ENCODE assay signal across 8 mouse cellular contexts in genomic region chr11:105178516-105178915, GRCm38 (mm10). TPM values are rescaled to one million over a fixed set of nuclear protein-coding genes. Genes with fewer than 3 reads are reported as not detected.
A peak's percentile ranks its signal among the peaks of the same experiment; 100 is the strongest.
DNase-seq lines count a peak whose midpoint lies in the region; ATAC-seq and TF ChIP-seq lines count a peak whose summit lies in the region.

Tlk2 (plus strand) TSS chr11:105178807.

- in situ Hi-C loops in CH12.LX (cut with MboI; ENCODE audit: low pct_ligation_motif_present, low pct_unique_long_range_greater_than_20kb, low sequenced_read_pairs) (no loop called here), Patski (cut with MboI; ENCODE audit: low pct_unique_long_range_greater_than_20kb) (no loop called here)

- H3K79me2 ChIP-seq in CH12.LX (replicated peaks; ENCODE audit: control insufficient read depth, extremely low read depth, insufficient read depth, poor library complexity, severe bottlenecking), result peaks cover 24% of the 10 kb centered on the region

- POLR2A ChIA-PET in Patski (lab: Charles Lee), result interaction anchor here (0.6 kb wide), 1 partner anchor 142 kb away, joined by 3 read pairs; no protein-coding TSS in a partner anchor

- ATAC-seq in Patski, result no peak
- ATAC-seq in forebrain, embryonic 14.5 days, result no peak
- ATAC-seq in hematopoietic stem cell, adult 5-6 weeks (replicated peaks in 1 of 2; ENCODE audit: insufficient read depth in 1 of 2, low FRiP score in 2 of 2, low TSS enrichment in 1 of 2, low read depth in 1 of 2, poor library complexity in 2 of 2, severe bottlenecking in 2 of 2), result no peak
- no peak for ATAC-seq in limb, embryonic 11.5 days (ENCODE audit: insufficient number of reproducible peaks, low FRiP score, low TSS enrichment, low read depth)
- no peak for ATAC-seq in neural tube, embryonic 15.5 days (ENCODE audit: low FRiP score)

- H3K27me3 ChIP-seq in CH12.LX (replicated peaks) (no peaks in the 10 kb centered on the region), Patski (no peaks in the 10 kb centered on the region)
- no peaks in the 10 kb centered on the region for H3K27me3 ChIP-seq in forebrain, embryonic 14.5 days (replicated peaks; ENCODE audit: control insufficient read depth, insufficient read depth, low read length)
- H3K27me3 ChIP-seq in limb, embryonic 11.5 days (ENCODE audit: control insufficient read depth, insufficient read depth, low read length), result no peaks in the 10 kb centered on the region
- no peaks in the 10 kb centered on the region for H3K27me3 ChIP-seq in neural tube, embryonic 15.5 days (replicated peaks)

- no peak within 1 kb of the TSS for H3K4me3 ChIP-seq in CH12.LX (replicated peaks in 1 of 3; ENCODE audit: low read depth in 2 of 3, low read length in 2 of 3, poor library complexity in 1 of 3)
- 0 out of 2 replicates have a peak within 1 kb of the TSS, but pooled peaks have one; percentile 94 for H3K4me3 ChIP-seq in forebrain, embryonic 14.5 days (ENCODE audit: low read depth, low read length)
- no peak within 1 kb of the TSS for H3K4me3 ChIP-seq in limb, embryonic 11.5 days (ENCODE audit: low read depth, low read length)
- peak within 1 kb of the TSS; percentile 91 for H3K4me3 ChIP-seq in neural tube, embryonic 15.5 days (replicated peaks)

- no peak for DNase-seq in CH12.LX (ENCODE audit: extremely low read depth)
- DNase-seq in Patski (ENCODE audit: low read depth, low spot score), result no peak
- DNase-seq in forebrain, embryonic 14.5 days (ENCODE audit: low spot score), result no peak
- no peak for DNase-seq in limb, embryonic 11.5 days (ENCODE audit: low spot score)
- DNase-seq in right cerebral cortex, adult 18-20 months, result no peak
- DNase-seq in lung, adult 18-20 months, result no peak

- dilution Hi-C loops in CH12.LX (cut with MboI; ENCODE audit: extremely low pct_ligation_motif_present, extremely low pct_unique_long_range_greater_than_20kb, low sequenced_read_pairs), result no loop called here

- 53% methylated on average over 2 of the region's 2 CpGs for WGBS in forebrain, embryonic 14.5 days
- 49% methylated on average over 2 of the region's 2 CpGs for WGBS in limb, embryonic 11.5 days
- 49% methylated on average over 2 of the region's 2 CpGs for WGBS in neural tube, embryonic 15.5 days

- H3K4me2 ChIP-seq in CH12.LX (ENCODE audit: insufficient read depth, low read depth, poor library complexity, severe bottlenecking), result peak within 1 kb of the TSS; percentile 65; the same call in 1 of the 2 replicates
- peak within 1 kb of the TSS; percentile 81 for H3K4me2 ChIP-seq in forebrain, embryonic 14.5 days (ENCODE audit: low read length)
- H3K4me2 ChIP-seq in limb, embryonic 11.5 days (ENCODE audit: low read depth, severe bottlenecking), result no peak within 1 kb of the TSS; the same call in 1 of the 2 replicates
- H3K4me2 ChIP-seq in neural tube, embryonic 15.5 days, result peak within 1 kb of the TSS; percentile 83

- no peaks in the 10 kb centered on the region for H3K9me3 ChIP-seq in CH12.LX (replicated peaks; ENCODE audit: low read length)
- H3K9me3 ChIP-seq in forebrain, embryonic 14.5 days (replicated peaks; ENCODE audit: control insufficient read depth, low read length), result no peaks in the 10 kb centered on the region
- H3K9me3 ChIP-seq in limb, embryonic 11.5 days (ENCODE audit: control insufficient read depth, low read length), result no peaks in the 10 kb centered on the region
- H3K9me3 ChIP-seq in neural tube, embryonic 15.5 days (replicated peaks), result no peaks in the 10 kb centered on the region

- no peak for TF ChIP-seq CTCF in CH12.LX (conservative IDR thresholded peaks at IDR 0.05 in 1 of 2, IDR thresholded peaks at IDR 0.05 in 1 of 2; ENCODE audit: low read depth in 2 of 2, low read length in 2 of 2)
- no peak for TF ChIP-seq CTCF in Patski (IDR thresholded peaks at IDR 0.05)

- no peak within 1 kb of the TSS for H3K27ac ChIP-seq in CH12.LX (ENCODE audit: insufficient read depth, low read depth)
- H3K27ac ChIP-seq in forebrain, embryonic 14.5 days (ENCODE audit: low read depth, low read length), result no peak within 1 kb of the TSS
- H3K27ac ChIP-seq in limb, embryonic 11.5 days (replicated peaks; ENCODE audit: low read depth, low read length), result no peak within 1 kb of the TSS
- peak within 1 kb of the TSS; percentile 13; the same call in 1 of the 2 replicates for H3K27ac ChIP-seq in neural tube, embryonic 15.5 days (replicated peaks)

- H3K36me3 ChIP-seq in CH12.LX (replicated peaks in 1 of 2; ENCODE audit: control insufficient read depth in 1 of 2, insufficient read depth in 1 of 2, low read length in 1 of 2), result peaks cover 0 to 9% of the 10 kb centered on the region in 2 experiments
- H3K36me3 ChIP-seq in forebrain, embryonic 14.5 days (ENCODE audit: control insufficient read depth, insufficient read depth, low read length), result no peaks in the 10 kb centered on the region
- H3K36me3 ChIP-seq in limb, embryonic 11.5 days (ENCODE audit: control insufficient read depth, insufficient read depth, low read length), result no peaks in the 10 kb centered on the region
- 0 out of 2 replicates have a peak, but pooled peaks cover 2% of the 10 kb centered on the region for H3K36me3 ChIP-seq in neural tube, embryonic 15.5 days

- TF ChIP-seq EP300 in CH12.LX (IDR thresholded peaks at IDR 0.05; ENCODE audit: low read length), result no peak

- H3K9ac ChIP-seq in CH12.LX (ENCODE audit: insufficient read depth, low read depth), result no peak within 1 kb of the TSS
- no peak within 1 kb of the TSS for H3K9ac ChIP-seq in forebrain, embryonic 14.5 days (ENCODE audit: low read length)
- no peak within 1 kb of the TSS for H3K9ac ChIP-seq in limb, embryonic 11.5 days (ENCODE audit: low read length)
- 0 out of 2 replicates have a peak within 1 kb of the TSS, but pooled peaks have one; percentile 91 for H3K9ac ChIP-seq in neural tube, embryonic 15.5 days (replicated peaks)

- TF ChIP-seq RAD21 in CH12.LX (IDR thresholded peaks at IDR 0.05; ENCODE audit: low read depth, low read length), result no peak

- no peak for TF ChIP-seq POLR2A in CH12.LX (IDR thresholded peaks at IDR 0.05; ENCODE audit: low read depth, low read length)

- H3K4me1 ChIP-seq in CH12.LX (ENCODE audit: control insufficient read depth in 1 of 2, insufficient read depth in 2 of 2), result peaks cover 0 to 21% of the 10 kb centered on the region in 2 experiments; a peak in 2 of 4 replicates
- peaks cover 12% of the 10 kb centered on the region for H3K4me1 ChIP-seq in forebrain, embryonic 14.5 days (ENCODE audit: control insufficient read depth, insufficient read depth, low read length)
- no peaks in the 10 kb centered on the region; the same call in 1 of the 2 replicates for H3K4me1 ChIP-seq in limb, embryonic 11.5 days (ENCODE audit: control insufficient read depth, insufficient read depth, low read length)
- peaks cover 24% of the 10 kb centered on the region for H3K4me1 ChIP-seq in neural tube, embryonic 15.5 days

- CTCF ChIA-PET in Patski (lab: Charles Lee), result interaction anchor here (1.7 kb wide), 1 partner anchor 33 kb away, joined by 3 read pairs; no protein-coding TSS in a partner anchor

TF ChIP-seq in CH12.LX, 34 proteins besides CTCF, POLR2A, EP300 and RAD21:
- TF ChIP-seq ETS1 (conservative IDR thresholded peaks at IDR 0.05; ENCODE audit: low read depth, low read length) (no peak), MAZ (IDR thresholded peaks at IDR 0.05; ENCODE audit: low read depth, low read length) (no peak), ELF1 (IDR thresholded peaks at IDR 0.05; ENCODE audit: low read depth, low read length) (no peak), GABPA (IDR thresholded peaks at IDR 0.05; ENCODE audit: insufficient replicate concordance, low read depth, low read length) (no peak), NELFE (IDR thresholded peaks at IDR 0.05; ENCODE audit: low read depth, low read length) (no peak), TBP (conservative IDR thresholded peaks at IDR 0.05; ENCODE audit: low read depth, low read length) (no peak), UBTF (IDR thresholded peaks at IDR 0.05; ENCODE audit: low read depth, low read length) (no peak), SMC3 (IDR thresholded peaks at IDR 0.05; ENCODE audit: low read depth, low read length) (no peak), NRF1 (IDR thresholded peaks at IDR 0.05; ENCODE audit: low read depth, low read length) (no peak), KAT2A (IDR thresholded peaks at IDR 0.05; ENCODE audit: insufficient replicate concordance, low read length) (no peak), TCF12 (IDR thresholded peaks at IDR 0.05; ENCODE audit: low read depth, low read length) (no peak), JUND (conservative IDR thresholded peaks at IDR 0.05; ENCODE audit: low read depth, low read length) (no peak), USF2 (conservative IDR thresholded peaks at IDR 0.05; ENCODE audit: low read depth, low read length) (no peak), ZKSCAN1 (IDR thresholded peaks at IDR 0.05; ENCODE audit: borderline replicate concordance, low read depth, low read length) (no peak), JUN (IDR thresholded peaks at IDR 0.05; ENCODE audit: insufficient read depth, low read depth, low read length) (no peak), ZMIZ1 (IDR thresholded peaks at IDR 0.05; ENCODE audit: low read depth, low read length) (no peak)

RNA-seq across cellular contexts. Expression of gene Tlk2, which starts in this region (rescaled TPM):
- total RNA-seq in CH12.LX (2012; rRNA removed) (71.8 and 78.0 TPM in 2 replicates), CH12.LX (2014; rRNA removed) (90.6 and 96.5 TPM in 2 replicates)
- polyA plus RNA-seq in CH12.LX (2012; ENCODE audit: insufficient read length, low read depth) (85.1 and 103 TPM in 2 replicates), Patski (2021) (66.1 TPM)
- 22.1 and 23.4 TPM in 2 replicates for polyA plus RNA-seq in forebrain, embryonic 14.5 days (2014; fragmentation: Nextera tagmentation; extraction: Ambion mirVana)
- total RNA-seq in hematopoietic stem cell, adult 5-6 weeks (2017), result 94.6 and 125 TPM in 2 replicates
- polyA plus RNA-seq in limb, embryonic 11.5 days (2014; fragmentation: Nextera tagmentation; extraction: Ambion mirVana), result 29.9 and 30.1 TPM in 2 replicates
- polyA plus RNA-seq in neural tube, embryonic 15.5 days (2015; fragmentation: Nextera tagmentation; extraction: Ambion mirVana), result 18.6 and 20.6 TPM in 2 replicates

Comparison
In these comparisons a context has a peak if more than half of its experiments do, and no peak if none do; other contexts are left out.
1. H3K4me3 ChIP-seq: peak in forebrain, embryonic 14.5 days (single experiment) and neural tube, embryonic 15.5 days (single experiment); none in CH12.LX (0 of 3) and limb, embryonic 11.5 days (single experiment).